Mouse (Mus musculus): ENCODE data around the gene Gm17657.

The Gm17657 gene

DNA sequence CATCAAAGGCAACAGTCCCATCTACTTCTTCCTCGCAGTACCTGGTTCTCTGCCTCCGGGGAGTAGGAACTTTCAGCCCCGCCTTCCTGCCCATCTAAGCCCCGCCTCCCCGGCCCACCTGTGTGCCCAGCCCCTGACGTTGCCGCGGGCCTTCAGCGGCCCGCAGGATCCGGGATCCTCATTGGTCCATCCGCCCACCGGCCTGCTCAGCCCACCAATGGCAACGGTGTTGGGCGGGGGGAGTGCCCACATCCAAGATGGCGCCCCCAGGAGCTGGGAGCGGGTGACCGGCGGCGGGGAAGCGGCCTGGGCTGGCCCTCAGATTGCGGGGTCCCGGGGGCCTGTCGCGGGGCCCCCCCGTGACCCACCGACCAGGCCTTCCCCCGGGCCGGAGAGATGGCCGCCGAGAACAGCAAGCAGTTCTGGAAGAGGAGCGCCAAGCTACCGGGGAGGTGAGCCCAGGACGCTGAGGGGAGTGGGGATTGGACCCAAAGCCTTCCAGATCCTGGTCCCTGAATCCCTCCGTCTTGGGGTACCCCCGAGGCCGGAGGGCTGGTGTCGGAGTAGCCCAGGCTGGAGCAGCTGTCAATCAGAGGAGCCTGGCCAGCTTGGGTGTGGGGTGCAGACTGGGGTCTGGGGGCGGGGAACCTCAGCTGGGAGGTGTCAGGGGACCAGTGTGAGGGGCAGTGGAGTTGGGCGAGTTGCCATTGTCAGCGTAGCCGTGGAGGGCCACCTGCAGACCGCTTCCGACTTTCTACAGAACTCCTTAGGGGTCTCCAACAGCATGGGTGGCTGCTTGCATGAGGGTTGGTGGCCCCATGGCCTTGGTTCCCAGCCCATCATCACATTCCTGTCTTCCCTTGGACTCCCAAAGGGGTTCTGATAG lies at the start of gene Gm17657, which contains the start of gene Tbc1d22b:
Gene Gm17657, minus strand, starts transcription at position 96 of the 886 bp plus-strand sequence.
Gene Tbc1d22b, plus strand, starts transcription at position 243 of the 886 bp plus-strand sequence.
- peak; percentile 97 to 98 for DNase-seq

DNA sequence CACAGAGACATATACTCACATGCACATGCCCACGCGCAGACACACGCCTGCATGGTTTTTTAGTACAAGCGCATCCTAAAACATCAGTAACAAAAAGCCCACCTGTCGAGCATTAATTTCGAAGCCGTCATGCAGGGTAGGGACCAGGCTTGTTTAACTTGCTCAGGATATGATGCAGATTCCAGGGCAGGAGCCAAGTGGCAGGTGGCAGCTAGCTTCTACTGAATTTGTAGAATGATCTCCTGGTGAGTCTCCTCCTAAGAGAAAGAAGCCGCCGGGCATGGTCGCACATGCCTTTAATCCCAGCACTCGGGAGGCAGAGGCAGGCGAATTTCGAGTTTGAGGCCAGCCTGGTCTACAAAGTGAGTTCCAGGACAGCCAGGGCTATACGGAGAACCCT lies 49.6 kb upstream of the Gm17657 start:
- no peak for DNase-seq

DNA sequence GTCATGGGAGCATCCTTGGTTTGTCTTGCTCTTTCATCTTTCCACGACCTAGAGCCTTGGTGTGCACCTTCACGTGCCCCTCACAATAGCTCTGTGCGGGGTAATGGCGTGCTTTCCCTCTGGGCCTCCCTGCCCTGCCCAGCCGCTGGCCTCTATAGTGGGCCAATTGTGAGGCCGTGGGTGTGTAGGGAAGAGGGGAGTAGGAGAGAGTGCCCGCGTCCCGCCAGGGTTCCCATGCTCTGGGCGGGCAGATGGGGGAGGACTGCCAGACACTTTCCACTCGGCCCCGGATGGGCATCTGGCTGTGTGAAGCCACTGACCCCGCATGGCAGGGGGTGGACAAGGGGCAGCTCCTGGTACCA lies 47.3 kb upstream of the Gm17657 start:
- DNase-seq, result peak; percentile 40 to 42

DNA sequence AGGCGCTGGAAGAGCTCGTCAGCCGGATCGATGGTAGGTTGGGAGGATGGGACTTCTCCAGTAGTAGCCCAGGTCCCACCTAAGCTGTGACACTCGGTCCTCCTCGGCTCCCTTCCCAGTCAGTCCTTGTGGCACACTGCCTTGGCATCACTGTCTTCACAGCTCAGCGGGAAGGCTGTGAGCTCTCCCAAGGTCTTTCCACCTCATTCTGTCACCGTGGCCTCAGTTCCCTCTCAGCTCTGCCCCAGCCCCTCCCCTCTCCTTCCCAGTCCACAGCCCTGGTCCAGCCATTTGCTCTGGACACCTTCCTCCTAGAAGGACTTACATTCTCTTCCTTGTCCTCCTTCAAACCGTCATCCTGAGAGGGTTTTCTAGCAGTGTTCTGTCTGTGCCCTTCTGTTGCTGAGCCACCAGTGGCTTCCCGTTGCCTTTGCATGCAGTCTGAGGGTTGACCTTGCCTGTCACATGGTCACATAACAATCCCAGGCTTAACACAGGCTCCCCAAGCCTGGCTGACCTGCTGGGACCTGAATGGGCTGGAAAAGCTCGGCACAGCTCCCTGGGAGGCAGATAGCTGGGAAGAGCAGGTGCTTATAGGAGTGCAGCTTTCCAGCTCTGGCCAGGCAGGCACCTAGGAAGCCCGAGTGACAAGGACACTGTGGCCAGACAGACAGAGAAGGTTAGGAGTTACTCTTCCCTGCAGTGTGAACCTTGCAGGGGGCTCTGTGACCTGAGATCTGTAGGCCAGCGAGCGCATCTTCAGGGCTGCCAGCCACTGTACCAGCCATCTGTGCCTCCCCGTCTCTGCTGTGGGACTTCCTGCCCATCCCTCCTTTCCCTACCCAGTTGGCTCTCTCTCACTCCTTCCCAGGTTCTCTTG lies 46.7 kb upstream of the Gm17657 start:
- DNase-seq, result peak; percentile 74 to 78

DNA sequence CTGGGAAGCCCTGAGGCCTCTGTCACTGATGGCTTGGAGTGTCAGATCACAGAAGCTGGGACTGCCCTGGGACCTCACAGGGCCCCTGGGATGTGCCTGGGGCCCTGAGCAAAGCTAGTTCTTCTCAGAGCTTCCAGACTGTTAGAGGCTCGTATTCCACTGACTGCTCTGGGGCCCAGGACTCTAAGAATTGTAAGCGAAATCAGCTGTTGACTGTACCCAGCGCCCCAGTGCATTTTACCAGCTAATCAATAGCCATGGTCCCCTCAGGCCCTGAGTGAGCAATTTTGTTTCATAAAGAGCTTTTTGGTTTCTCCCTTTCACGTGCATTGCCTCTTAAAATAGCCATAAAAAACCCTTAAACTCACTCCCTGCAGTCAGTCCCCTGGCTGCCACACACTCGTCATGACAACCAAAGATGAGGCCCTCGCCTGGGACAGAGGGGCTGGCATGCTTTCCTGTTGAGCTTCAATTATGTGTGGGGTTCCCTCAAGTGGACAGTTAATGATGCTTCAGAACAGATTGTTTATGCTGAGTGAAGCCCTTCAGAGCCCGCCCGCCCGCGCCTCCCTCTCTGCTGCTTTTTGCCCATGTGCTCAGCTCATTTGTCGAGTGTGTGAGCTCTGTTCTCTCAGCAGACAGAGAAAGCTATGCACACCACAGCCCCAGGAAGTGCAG lies 39.9 kb upstream of the Gm17657 start:
- DNase-seq, result peak; percentile 53 to 55

DNA sequence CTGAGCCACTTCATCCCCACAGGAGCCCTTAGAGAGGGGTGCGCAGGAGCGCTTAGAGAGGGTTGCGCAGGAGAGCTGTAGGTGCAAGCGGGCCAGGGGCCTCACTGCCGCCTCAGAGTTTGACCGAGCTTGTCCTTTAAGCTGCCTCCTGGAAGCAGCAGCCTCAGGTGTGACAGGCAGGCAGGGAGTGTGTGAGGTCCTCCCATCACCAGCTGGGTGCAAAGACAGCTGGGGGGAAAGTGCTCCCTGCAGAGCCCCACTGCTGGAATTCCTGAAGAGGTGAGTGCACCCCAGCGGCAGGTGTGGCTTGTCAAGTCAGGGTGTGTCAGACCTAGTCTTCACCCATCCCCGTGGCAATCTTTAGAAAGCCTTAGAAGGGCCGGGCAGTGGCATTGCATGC lies 37.5 kb upstream of the Gm17657 start:
- DNase-seq, result no peak

DNA sequence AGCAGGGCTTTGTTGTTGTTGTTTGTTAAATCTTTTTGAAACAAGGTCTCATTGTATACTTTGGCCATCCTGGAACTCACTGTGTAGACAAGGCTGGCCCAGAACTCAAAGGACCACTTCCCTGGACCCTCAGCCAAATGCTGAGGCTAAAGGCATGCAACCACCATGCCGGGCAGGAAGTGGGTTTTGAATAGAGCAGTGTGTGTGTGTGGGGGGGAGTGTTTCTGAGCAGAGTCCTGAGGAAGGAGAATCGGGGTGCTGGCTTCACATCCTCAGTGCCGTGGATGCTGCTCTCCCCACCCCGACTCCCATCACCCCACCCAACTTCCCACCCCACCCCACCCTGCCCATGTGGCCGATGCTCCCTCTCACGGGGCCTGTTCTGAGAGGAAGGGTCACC lies 36.0 kb upstream of the Gm17657 start:
- DNase-seq, result no peak

DNA sequence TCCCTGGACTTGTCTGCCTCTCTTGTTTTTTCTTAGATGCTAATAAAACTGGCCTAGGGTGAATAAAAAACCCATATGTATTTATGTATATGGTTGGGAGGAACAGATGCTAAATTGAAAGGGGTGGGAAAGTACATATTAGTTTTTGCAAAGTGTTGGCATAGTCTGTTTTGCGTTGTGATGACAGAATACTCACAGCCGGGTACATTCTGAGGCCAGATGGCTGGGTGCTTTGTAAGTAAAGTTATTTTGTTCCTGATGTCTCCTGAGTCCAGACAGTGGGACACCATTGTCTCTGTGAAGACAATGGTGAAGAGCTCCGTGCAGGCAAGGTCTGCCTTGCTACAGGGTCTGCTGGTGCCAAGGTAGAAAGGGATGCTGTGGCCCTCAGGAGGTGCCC lies 35.3 kb upstream of the Gm17657 start:
- no peak for DNase-seq

DNA sequence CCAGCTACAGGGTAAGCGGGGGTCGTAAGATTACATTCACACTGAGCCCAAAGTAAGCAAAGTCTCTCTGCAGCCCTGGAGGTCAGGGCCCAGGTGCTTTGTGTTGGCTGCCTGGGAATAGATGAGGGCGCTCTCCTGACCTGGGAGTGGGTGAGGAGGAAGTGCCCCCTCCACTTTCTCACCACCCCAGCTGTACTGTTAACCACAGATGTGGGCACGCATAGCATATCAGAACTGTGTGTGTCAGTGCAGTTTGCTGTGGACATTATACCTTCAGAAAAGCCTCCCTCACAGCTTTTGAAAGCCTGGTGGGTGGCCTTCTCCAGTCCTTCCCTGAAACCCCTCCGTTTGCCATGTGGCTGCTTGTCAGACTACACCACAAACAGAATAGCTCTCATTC lies 34.9 kb upstream of the Gm17657 start:
- DNase-seq, result no peak

DNA sequence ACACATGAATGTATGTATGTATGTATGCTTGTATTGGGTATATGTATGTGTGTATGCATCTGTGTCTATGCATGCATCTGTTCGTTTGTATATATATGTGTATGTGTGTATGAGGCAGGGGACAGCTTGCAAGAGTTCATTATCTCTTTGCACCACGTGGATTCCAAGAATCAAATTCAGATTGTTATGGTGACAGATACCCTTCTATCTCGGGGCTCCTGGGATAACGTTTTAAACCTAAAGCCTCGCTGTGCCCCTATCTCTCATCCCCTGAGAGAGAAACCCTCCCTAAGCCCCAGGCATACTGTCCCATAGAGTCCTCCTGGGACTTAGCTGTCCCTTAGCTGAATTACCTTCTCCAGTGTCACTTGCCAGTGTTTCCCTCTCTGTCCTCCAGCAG lies 34.1 kb upstream of the Gm17657 start:
- DNase-seq, result no peak

DNA sequence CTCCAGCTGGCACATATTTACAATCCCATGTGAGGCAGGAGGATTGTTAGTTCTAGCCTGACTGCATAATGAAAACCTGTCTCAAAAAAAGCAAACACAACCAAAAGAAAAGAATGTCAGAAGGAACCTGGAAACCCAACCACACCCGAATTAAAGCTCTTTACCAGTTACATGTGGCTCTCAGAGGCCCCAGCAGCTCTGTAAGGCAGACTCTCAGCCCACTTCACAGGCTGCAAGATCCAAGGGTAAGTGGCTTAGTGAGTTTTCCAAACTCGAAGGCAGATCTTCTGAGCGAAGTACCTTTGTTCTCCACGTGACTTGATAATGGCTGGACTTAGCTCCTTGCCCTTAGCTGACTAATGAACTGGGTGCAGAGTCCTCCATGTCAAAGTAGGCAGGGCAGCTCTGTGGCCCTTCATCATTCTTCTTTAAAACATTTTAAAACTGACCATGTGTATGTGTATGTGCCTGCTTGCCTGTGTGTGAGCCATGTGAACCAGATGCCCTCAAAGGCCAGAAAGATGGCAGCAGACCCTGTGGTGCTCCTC lies 30.2 kb upstream of the Gm17657 start:
- no peak for DNase-seq

DNA sequence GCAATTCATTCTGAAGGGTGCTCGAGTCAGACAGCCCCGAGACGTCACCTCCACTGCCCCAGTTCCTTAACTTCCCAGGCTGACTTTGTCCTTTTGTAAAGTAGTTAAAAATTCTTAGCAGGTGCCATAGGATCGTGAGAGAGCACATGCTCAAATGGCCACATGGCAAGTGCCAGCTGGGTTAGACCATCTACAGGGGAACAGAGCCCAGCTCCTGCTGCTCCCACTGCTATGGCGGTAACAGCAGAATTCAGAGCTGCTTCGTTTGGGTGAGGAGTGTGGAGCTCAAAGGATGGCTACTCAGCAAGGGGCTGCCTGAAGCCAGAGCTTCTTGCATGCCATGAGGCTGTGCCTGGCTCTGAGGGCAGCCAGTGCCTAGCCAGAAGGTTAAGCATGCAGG lies 20.4 kb upstream of the Gm17657 start:
- peak; percentile 38 to 45 for DNase-seq

DNA sequence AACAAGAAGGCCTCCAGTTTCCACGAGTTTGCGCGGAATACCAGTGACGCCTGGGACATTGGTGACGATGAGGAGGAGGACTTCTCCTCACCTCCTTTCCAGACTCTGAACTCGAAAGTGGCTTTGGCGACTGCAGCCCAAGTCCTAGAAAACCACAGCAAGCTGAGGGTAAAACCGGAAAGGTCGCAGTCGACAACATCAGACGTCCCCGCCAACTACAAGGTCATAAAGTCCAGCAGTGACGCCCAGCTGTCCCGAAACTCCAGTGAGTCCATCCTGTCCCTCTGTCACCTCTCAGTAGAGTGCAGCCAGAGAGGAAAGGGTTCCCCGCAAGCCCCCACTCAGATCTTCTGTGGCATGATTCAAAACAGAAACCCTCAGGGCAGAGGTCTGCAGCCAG lies 19.0 kb upstream of the Gm17657 start:
- DNase-seq, result no peak

DNA sequence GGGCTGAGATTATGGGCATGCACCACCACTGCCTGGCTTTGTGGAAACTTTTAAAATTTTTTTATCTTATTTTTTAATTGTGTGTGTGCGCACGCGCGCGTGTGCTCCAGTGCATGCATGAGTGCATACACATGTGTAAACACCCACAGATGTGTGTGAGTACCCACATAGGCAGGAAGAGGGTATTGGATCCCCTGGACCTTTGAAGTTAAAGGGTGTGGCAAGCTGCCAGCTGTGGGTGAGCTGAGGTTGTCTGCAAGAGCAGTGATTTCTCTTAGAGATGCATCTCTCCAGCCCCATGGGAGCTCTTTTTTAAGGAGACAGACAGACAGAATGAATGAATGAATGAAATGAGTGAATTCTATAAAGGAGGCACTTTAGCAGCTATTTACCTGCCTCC lies 16.1 kb upstream of the Gm17657 start:
- DNase-seq, result no peak

DNA sequence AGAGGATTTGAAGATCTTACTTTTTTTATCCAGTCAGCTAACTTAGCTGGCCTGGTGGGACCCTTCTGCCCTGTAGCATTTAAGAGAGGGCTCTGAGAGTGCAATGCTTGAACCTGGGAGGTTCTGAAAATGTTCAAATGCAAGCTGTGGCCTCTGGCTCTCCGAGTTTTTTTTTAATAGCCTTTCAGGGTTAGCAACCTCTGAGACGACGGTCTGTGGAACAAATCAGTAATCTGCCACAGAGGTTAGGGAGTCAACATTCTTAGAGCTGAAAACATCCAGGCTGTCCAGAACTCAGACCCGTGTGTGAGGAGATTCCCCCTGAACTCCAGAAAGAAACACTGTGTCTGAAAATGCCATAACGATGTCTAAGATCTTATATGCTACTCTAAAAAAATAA lies 9.0 kb upstream of the Gm17657 start:
- DNase-seq, result no peak

DNA sequence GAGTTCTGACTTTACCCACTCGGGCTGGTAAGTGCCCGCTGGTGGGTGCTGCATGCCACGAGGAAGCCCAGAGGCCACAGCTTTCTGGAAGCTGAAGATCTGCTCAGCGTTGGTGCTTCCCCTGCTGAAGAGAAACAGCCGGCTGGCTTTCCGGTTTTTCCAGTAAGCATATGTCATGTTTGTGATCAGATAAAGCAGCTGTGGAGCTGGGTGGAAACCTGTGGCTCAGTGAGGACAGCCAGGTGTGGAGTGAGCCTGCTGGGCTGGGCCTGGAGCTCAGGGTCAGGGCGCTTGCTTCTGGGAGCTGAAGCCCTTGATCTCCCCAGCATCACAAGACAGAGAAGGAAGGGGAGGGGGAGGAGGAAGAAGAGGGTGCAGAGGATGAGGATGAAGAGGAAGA lies 7.5 kb upstream of the Gm17657 start:
- DNase-seq, result no peak

DNA sequence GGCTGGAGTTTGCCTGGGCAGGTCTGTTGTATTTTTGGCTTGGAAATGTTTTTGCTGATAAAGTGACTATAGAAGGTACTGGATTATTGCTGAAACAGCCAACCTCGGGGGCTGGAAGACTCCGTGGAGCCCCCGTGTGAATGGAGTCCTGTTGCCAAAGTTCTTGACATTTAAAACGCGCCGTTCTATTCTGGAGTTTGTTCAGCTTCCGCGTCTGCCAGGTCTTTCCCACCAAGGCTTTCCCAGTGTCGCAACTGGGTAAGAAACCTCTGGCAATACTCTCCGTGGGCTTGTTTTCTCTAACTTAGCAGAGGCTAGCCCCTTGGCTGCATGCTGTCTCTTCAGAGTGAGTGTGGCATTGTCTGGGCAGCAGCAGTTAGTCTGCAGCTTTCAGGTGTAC lies 7.0 kb upstream of the Gm17657 start:
- no peak for DNase-seq

DNA sequence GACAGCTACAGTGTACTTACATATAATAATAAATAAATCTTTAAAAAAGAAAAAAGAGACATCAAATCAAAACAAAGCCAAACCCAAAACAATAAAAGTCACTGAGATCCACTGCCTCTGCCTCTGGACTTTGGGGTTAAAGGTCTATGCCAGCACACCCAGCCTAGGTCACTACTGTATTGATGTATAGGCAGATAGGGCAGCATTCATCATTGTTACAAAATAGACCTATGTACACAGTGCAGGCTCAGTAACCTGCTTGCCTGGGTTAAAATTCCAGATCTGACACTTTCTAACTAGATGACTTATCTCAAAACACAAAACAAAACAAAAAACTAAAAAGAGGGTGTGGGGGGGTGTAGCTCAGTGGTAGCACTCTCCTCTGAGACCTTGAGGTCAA lies 4.7 kb upstream of the Gm17657 start:
- DNase-seq, result no peak

DNA sequence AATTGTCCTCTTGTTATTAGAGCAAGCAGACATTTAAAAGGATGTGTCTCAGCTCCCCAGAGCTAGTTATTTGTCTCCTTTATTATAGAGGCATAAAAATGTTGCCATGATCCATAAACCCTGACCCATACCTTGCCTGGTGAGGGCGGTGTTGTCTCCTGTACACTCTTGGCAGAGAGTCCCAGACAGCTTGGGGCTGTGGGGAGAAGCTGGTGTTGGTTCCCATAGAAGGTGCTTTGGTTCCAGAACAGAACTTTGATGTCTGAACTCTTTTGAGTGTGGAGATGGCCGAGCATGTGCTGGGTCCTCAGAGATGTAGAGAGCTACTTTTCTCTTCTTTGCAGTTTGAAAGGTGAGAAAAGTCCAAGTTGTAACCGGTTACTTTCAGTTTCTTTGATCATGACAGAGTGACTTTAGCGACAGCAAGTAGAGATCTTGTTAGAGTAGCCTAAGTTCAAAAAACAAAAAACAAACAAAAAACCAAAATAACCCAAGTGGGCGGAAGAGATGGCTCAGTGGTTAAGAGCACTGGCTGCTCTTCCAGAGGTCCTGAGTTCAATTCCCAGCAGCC lies 2.8 kb upstream of the Gm17657 start, which contains the start of gene Tmem217:
Gene Tmem217, minus strand, starts transcription at position 224 of the 571 bp plus-strand sequence.
- DNase-seq, result no peak

DNA sequence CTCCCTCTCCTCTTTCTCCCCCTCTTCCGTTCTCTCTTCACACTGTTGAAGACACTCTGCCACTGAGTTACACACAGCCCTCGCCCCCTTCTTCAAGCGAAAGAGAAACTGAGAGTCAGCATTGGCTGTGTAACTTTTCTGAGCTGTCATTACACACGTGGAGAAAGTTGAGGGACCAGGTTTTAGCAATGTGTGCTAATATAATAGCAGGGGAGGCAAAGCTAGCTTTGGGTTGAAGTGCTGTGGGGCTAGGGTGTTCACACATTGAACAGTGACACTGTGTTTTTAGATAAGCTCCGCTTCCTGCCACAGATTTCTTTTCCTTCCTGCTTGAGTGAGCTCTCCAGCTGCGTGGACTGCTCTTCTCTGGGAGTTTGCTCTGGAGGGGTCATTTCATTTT lies 1.6 kb upstream of the Gm17657 start:
- DNase-seq, result no peak

DNA sequence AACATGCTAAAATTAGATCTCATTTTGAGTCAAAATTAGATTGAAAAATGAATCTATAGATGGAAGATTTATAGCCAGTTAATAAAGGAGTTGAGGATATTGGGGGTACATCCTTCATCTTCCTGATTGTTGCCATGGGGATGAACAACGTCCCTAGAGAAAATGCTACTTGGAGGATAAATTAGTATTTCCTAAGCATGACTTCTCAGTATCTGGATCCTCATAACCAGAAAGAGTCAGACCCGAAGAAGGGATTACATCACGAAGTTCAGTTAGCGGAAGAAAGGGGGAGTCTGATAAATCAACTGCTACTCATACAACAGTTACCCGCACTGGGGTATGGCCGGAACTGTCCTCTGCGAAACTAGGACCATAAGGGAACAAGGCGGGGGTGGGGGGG lies 444 bp downstream of the Gm17657 start:
- no peak for DNase-seq

DNA sequence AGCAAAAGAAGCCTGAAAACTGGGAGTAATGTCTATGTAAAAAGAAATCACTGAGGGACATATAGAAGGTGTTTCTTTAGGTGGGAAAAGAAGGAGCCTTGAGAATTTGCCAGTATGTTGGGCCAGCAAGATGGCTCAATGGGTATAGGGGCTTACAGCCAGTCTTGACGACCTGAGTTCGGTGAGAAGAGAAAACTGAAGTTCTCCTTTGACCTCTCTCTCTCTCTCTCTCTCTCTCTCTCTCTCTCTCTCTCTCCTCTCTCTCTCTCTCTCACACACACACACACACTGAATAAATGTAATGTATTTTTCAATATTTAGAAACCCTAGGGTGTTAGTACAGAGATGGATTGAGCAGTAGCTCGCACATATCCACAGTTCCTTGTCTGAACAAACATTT lies 944 bp downstream of the Gm17657 start:
- no peak for DNase-seq

DNA sequence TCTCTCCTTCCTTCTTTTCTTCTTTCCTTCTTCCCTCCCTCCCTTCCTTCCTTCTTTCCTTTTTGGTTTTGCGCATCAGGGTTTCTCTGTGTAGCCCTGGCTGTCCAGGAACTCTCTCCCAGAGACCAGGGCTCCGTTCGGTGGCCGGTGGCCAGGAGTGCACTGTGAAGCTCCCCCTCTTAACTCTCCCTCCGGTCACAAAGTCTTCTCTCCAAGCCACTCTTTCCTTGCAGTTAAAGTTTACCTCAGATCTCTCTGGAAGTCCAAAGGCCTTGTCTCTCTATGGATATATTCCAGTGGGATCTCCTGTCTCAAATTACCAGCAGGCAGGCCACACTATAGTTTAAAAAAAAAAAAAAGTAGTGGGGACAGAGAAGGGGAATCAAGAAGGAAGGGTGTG lies 4.2 kb downstream of the Gm17657 start:
- DNase-seq, result no peak

All from cerebellum, postnatal 10 days (tissue).